Mouse (Mus musculus): ENCODE results near the gene Stap1. TPM values are rescaled to one million over a fixed set of nuclear protein-coding genes. Genes with fewer than 3 reads are reported as not detected.

The Stap1 gene
- polyA plus RNA-seq, 1 experiment from 2014 or later: 1.0 TPM

DNA sequence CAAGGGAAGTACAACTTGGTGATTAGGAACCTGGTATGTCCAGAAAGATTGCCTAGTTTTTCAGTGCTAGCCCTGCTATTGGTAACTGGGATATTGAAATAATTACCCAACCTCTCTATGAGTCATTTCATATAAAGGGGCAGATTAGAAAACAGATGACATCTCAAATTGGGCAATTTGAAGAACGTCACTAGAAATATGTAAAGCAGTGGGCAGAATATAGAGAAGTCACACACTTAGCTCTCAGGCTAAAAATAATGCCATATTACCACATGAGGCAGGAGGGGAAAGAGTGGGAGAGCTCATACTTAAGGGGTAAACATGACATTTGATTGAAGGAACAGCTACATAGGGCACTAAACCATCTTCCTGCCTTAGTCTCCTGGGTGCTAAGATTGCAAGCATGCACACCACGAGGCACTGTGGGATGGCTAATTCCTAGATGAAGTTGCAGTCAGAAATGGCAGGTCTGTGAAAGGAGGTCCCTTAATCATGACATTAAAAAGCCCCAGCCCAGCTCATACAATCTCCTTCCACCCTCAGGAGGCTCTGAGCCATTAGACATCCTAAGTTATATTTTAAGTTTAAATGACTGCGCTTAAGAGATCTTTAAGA lies 7.3 kb downstream of the Stap1 start:
- no peaks in the 10 kb centered on the region for H3K4me1 ChIP-seq (ENCODE audit: control insufficient read depth, insufficient read depth, low read length)
- no peaks in the 10 kb centered on the region for H3K9me3 ChIP-seq (replicated peaks; ENCODE audit: control insufficient read depth, low read length)
- no peak overlapping the region for H3K4me2 ChIP-seq (ENCODE audit: low read depth, low read length)
- H3K36me3 ChIP-seq (ENCODE audit: control insufficient read depth, insufficient read depth, low read length): no peaks in the 10 kb centered on the region
- no peak overlapping the region for H3K4me3 ChIP-seq (replicated peaks; ENCODE audit: low read length)
- no peaks in the 10 kb centered on the region for H3K27me3 ChIP-seq (ENCODE audit: control insufficient read depth, insufficient read depth, low read length)
- H3K9ac ChIP-seq (ENCODE audit: low read length): no peak overlapping the region
- H3K27ac ChIP-seq (ENCODE audit: low read length): no peak overlapping the region
- no peak for ATAC-seq (ENCODE audit: insufficient read depth, low FRiP score)
- WGBS: 71% methylated on average over 3 of the region's 3 CpGs

DNA sequence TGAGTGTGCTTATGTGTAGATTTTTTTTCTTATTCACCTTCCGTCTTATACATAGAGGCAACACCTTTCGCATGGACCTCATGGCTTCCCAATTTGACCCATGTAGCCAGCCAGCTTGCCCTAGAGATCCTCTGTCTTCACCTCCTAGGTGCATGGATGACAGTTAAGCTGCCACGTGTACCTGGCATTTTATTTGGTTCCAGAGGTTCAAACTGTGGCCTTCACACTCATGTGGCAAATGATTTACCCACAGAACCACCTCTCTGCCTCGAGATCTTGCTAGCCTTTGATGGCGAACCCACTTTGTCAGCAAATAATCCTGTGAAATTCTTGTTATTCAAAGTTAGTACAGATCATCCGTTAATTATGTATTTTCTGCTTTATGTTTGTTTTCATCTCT lies 12.4 kb downstream of the Stap1 start:
- H3K9ac ChIP-seq (ENCODE audit: low read length): no peak overlapping the region
- H3K9me3 ChIP-seq (replicated peaks; ENCODE audit: control insufficient read depth, low read length): no peaks in the 10 kb centered on the region
- no peak overlapping the region for H3K4me2 ChIP-seq (ENCODE audit: low read depth, low read length)
- no peak overlapping the region for H3K4me3 ChIP-seq (replicated peaks; ENCODE audit: low read length)
- H3K27me3 ChIP-seq (ENCODE audit: control insufficient read depth, insufficient read depth, low read length): no peaks in the 10 kb centered on the region
- no peaks in the 10 kb centered on the region for H3K36me3 ChIP-seq (ENCODE audit: control insufficient read depth, insufficient read depth, low read length)
- WGBS: 76% methylated on average over 6 of the region's 6 CpGs
- no peaks in the 10 kb centered on the region for H3K4me1 ChIP-seq (ENCODE audit: control insufficient read depth, insufficient read depth, low read length)
- H3K27ac ChIP-seq (ENCODE audit: low read length): no peak overlapping the region
- ATAC-seq (ENCODE audit: insufficient read depth, low FRiP score): no peak

DNA sequence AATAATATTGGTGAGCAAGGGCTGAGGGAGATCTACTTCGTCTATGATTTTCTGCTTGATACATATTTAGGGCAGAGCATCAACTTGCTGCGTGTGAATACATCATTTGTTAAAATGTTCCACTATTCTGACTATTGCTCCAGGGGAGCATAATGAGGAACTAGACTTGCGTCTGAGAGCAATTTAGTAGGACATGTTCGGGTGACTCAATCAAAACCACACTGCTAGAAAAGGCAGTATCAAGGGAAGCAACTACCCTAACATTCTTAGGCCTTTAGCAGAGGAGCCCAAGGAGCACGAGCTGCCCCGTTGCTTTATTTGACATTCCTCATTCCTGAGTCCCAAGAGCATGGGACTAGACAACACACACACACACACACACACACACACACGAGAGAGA lies 13.4 kb downstream of the Stap1 start:
- Histone ChIP-seq H3K9me3 (replicated peaks; ENCODE audit: control insufficient read depth, low read length) (no peaks in the 10 kb centered on the region), H3K9ac (ENCODE audit: low read length) (no peak overlapping the region), H3K4me2 (ENCODE audit: low read depth, low read length) (no peak overlapping the region), H3K27ac (ENCODE audit: low read length) (no peak overlapping the region), H3K4me1 (ENCODE audit: control insufficient read depth, insufficient read depth, low read length) (no peaks in the 10 kb centered on the region), H3K4me3 (replicated peaks; ENCODE audit: low read length) (no peak overlapping the region), H3K36me3 (ENCODE audit: control insufficient read depth, insufficient read depth, low read length) (no peaks in the 10 kb centered on the region), H3K27me3 (ENCODE audit: control insufficient read depth, insufficient read depth, low read length) (no peaks in the 10 kb centered on the region)
- no peak for ATAC-seq (ENCODE audit: insufficient read depth, low FRiP score)
- 75% methylated on average over 7 of the region's 7 CpGs for WGBS

DNA sequence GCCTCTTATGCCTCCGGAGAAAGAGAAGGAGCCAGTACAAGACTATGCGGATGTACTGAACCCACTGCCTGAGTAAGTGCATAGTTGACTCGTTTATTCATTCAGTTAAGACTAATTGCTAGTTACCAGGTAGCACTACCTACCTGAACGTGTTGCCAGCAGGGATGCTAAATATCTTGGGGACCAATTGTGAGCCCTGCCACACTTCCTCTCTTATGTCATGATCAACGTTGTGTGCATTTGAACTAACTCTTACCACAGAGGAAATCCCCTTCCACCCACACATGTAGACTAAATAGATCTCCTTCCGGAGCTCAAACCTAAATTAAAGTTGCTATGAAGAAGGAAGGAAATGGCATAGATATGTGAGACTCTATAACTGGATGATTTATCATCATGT lies 15.2 kb downstream of the Stap1 start:
- no peak overlapping the region for H3K4me3 ChIP-seq (replicated peaks; ENCODE audit: low read length)
- no peak for ATAC-seq (ENCODE audit: insufficient read depth, low FRiP score)
- H3K27me3 ChIP-seq (ENCODE audit: control insufficient read depth, insufficient read depth, low read length): no peaks in the 10 kb centered on the region
- H3K4me1 ChIP-seq (ENCODE audit: control insufficient read depth, insufficient read depth, low read length): no peaks in the 10 kb centered on the region
- H3K27ac ChIP-seq (ENCODE audit: low read length): no peak overlapping the region
- H3K9ac ChIP-seq (ENCODE audit: low read length): no peak overlapping the region
- 69% methylated on average over 6 of the region's 6 CpGs for WGBS
- no peaks in the 10 kb centered on the region for H3K36me3 ChIP-seq (ENCODE audit: control insufficient read depth, insufficient read depth, low read length)
- no peak overlapping the region for H3K4me2 ChIP-seq (ENCODE audit: low read depth, low read length)
- no peaks in the 10 kb centered on the region for H3K9me3 ChIP-seq (replicated peaks; ENCODE audit: control insufficient read depth, low read length)

DNA sequence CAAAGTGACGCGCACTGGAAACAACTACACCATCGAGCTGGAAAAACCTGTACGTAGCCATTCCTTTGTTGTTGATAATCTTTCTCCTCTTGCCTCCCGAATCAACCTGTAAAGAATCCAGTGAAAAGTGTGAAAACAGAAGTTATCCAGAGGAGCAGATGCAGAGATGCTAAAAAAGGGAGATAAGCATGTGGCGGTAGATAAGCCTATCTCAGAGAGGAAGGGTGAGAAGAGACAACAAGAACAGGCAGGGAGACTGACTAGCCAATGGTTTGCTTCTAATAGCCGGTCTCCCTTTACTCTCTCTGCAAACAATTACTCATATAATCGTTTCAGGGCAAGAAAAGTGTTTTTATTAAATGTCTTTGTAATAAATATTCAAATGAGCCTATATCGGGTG lies 23.2 kb downstream of the Stap1 start:
- 71% methylated on average over 9 of the region's 9 CpGs for WGBS
- no peaks in the 10 kb centered on the region for H3K27me3 ChIP-seq (ENCODE audit: control insufficient read depth, insufficient read depth, low read length)
- H3K36me3 ChIP-seq (ENCODE audit: control insufficient read depth, insufficient read depth, low read length): no peaks in the 10 kb centered on the region
- no peak for ATAC-seq (ENCODE audit: insufficient read depth, low FRiP score)
- no peak overlapping the region for H3K4me3 ChIP-seq (replicated peaks; ENCODE audit: low read length)
- H3K9ac ChIP-seq (ENCODE audit: low read length): no peak overlapping the region
- no peaks in the 10 kb centered on the region for H3K4me1 ChIP-seq (ENCODE audit: control insufficient read depth, insufficient read depth, low read length)
- H3K4me2 ChIP-seq (ENCODE audit: low read depth, low read length): no peak overlapping the region
- no peak overlapping the region for H3K27ac ChIP-seq (ENCODE audit: low read length)
- H3K9me3 ChIP-seq (replicated peaks; ENCODE audit: control insufficient read depth, low read length): no peaks in the 10 kb centered on the region

GRCm38 (mm10) chr5:86098988-86099387 lies 27.4 kb downstream of the Stap1 start:
- no peak overlapping the region for H3K27ac ChIP-seq (ENCODE audit: low read length)
- H3K9ac ChIP-seq (ENCODE audit: low read length): no peak overlapping the region
- no peak for ATAC-seq (ENCODE audit: insufficient read depth, low FRiP score)
- H3K36me3 ChIP-seq (ENCODE audit: control insufficient read depth, insufficient read depth, low read length): no peaks in the 10 kb centered on the region
- H3K27me3 ChIP-seq (ENCODE audit: control insufficient read depth, insufficient read depth, low read length): no peaks in the 10 kb centered on the region
- no peak overlapping the region for H3K4me2 ChIP-seq (ENCODE audit: low read depth, low read length)
- H3K4me3 ChIP-seq (replicated peaks; ENCODE audit: low read length): no peak overlapping the region
- no peaks in the 10 kb centered on the region for H3K4me1 ChIP-seq (ENCODE audit: control insufficient read depth, insufficient read depth, low read length)
- no peaks in the 10 kb centered on the region for H3K9me3 ChIP-seq (replicated peaks; ENCODE audit: control insufficient read depth, low read length)
- 83% methylated on average over 3 of the region's 3 CpGs for WGBS

GRCm38 (mm10) chr5:86100621-86101020 lies 29.1 kb downstream of the Stap1 start:
- no peak overlapping the region for H3K27ac ChIP-seq (ENCODE audit: low read length)
- no peak for ATAC-seq (ENCODE audit: insufficient read depth, low FRiP score)

DNA sequence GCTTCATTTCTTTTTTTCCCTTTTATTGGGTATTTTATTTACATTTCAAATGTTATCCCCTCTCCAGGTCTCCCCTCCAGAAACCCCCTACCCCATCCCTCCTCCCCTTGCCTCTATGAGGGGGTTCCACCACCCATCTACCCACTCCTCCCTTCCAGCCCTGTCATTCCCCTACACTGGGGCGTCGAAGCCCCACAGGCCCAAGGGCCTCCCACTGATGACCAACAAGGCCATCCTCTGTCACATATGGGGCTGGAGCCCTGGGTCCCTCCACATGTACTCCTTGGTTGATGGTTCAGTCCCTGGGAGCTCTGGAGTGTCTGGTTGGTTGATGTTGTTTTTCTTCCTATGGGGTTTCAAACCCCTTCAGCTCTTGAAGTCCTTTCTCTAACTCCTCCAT lies 30.6 kb downstream of the Stap1 start:
- H3K9ac ChIP-seq (ENCODE audit: low read length): no peak overlapping the region
- H3K27ac ChIP-seq (ENCODE audit: low read length): no peak overlapping the region
- H3K4me1 ChIP-seq (ENCODE audit: control insufficient read depth, insufficient read depth, low read length): no peaks in the 10 kb centered on the region
- H3K9me3 ChIP-seq (replicated peaks; ENCODE audit: control insufficient read depth, low read length): no peaks in the 10 kb centered on the region
- 91% methylated on average over 2 of the region's 2 CpGs for WGBS
- ATAC-seq (ENCODE audit: insufficient read depth, low FRiP score): no peak
- peaks cover 2% of the 10 kb centered on the region; the same call in 1 of the 2 replicates for H3K36me3 ChIP-seq (ENCODE audit: control insufficient read depth, insufficient read depth, low read length)
- no peak overlapping the region for H3K4me2 ChIP-seq (ENCODE audit: low read depth, low read length)
- H3K4me3 ChIP-seq (replicated peaks; ENCODE audit: low read length): no peak overlapping the region
- no peaks in the 10 kb centered on the region for H3K27me3 ChIP-seq (ENCODE audit: control insufficient read depth, insufficient read depth, low read length)

More at GRCm38 (mm10) chr5:86100621-86101020, 29.1 kb downstream of the Stap1 start:
- Histone ChIP-seq H3K9me3 (replicated peaks; ENCODE audit: control insufficient read depth, low read length) (no peaks in the 10 kb centered on the region), H3K4me1 (ENCODE audit: control insufficient read depth, insufficient read depth, low read length) (no peaks in the 10 kb centered on the region), H3K4me3 (replicated peaks; ENCODE audit: low read length) (no peak overlapping the region), H3K9ac (ENCODE audit: low read length) (no peak overlapping the region), H3K4me2 (ENCODE audit: low read depth, low read length) (no peak overlapping the region), H3K36me3 (ENCODE audit: control insufficient read depth, insufficient read depth, low read length) (no peaks in the 10 kb centered on the region), H3K27me3 (ENCODE audit: control insufficient read depth, insufficient read depth, low read length) (no peaks in the 10 kb centered on the region)
- WGBS: 69% methylated on average over 3 of the region's 3 CpGs

DNA sequence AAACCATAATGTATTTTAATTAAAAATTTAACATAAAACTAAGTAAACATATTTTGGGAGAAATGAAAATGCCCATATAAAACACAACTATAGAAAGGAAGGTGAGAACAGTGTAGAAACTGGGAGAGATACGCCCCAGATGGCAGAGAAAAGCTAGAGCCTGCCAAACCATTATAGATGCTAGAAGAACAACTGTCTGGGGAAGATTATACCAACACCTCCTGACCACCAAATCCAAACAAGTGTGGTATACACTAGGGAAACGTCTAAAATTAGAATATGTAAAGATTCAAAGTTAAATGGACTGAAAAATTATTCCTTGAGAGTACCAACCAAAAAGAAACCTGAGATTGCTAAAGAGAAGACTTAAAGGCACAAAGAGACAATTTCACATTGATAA lies 35.1 kb downstream of the Stap1 start:
- H3K9ac ChIP-seq (ENCODE audit: low read length): no peak overlapping the region
- 85% methylated on average over 2 of the region's 2 CpGs for WGBS
- no peak overlapping the region for H3K4me2 ChIP-seq (ENCODE audit: low read depth, low read length)
- H3K4me3 ChIP-seq (replicated peaks; ENCODE audit: low read length): no peak overlapping the region
- peaks cover 9% of the 10 kb centered on the region; the same call in 1 of the 2 replicates for H3K36me3 ChIP-seq (ENCODE audit: control insufficient read depth, insufficient read depth, low read length)
- H3K27ac ChIP-seq (ENCODE audit: low read length): no peak overlapping the region
- no peaks in the 10 kb centered on the region for H3K9me3 ChIP-seq (replicated peaks; ENCODE audit: control insufficient read depth, low read length)
- H3K4me1 ChIP-seq (ENCODE audit: control insufficient read depth, insufficient read depth, low read length): no peaks in the 10 kb centered on the region
- no peak for ATAC-seq (ENCODE audit: insufficient read depth, low FRiP score)
- no peaks in the 10 kb centered on the region for H3K27me3 ChIP-seq (ENCODE audit: control insufficient read depth, insufficient read depth, low read length)
